ENCODE assay signal across 8 mouse cellular contexts in genomic region chr9:120073169-120073568, GRCm38 (mm10). TPM values are rescaled to one million over a fixed set of nuclear protein-coding genes. Genes with fewer than 3 reads are reported as not detected.
DNase-seq lines count a peak whose midpoint lies in the region; ATAC-seq and TF ChIP-seq lines count a peak whose summit lies in the region.

No protein-coding gene starts in this region.

- no peaks in the 10 kb centered on the region for H3K9me3 ChIP-seq in MEL (replicated peaks; ENCODE audit: insufficient read depth, low read length)
- H3K9me3 ChIP-seq in forebrain, embryonic 14.5 days (replicated peaks; ENCODE audit: control insufficient read depth, low read length): no peaks in the 10 kb centered on the region
- H3K9me3 ChIP-seq in lung, postnatal 0 days (ENCODE audit: low read length): no peaks in the 10 kb centered on the region

- TF ChIP-seq CTCF in MEL (IDR thresholded peaks at IDR 0.05 in 2 of 3, conservative IDR thresholded peaks at IDR 0.05 in 1 of 3; ENCODE audit: control insufficient read depth in 1 of 3, insufficient read depth in 1 of 3, low read depth in 2 of 3, low read length in 3 of 3, poor library complexity in 1 of 3, severe bottlenecking in 1 of 3): peak; percentile 78 to 94 (median 87)
- peak; percentile 95 for TF ChIP-seq CTCF in lung, postnatal 0 days (IDR thresholded peaks at IDR 0.05)

- no peaks in the 10 kb centered on the region for H3K79me2 ChIP-seq in MEL (ENCODE audit: control insufficient read depth, insufficient read depth, low read length, poor library complexity)

- 30% methylated on average over 3 of the region's 3 CpGs for WGBS in forebrain, embryonic 14.5 days
- 17% methylated on average over 3 of the region's 3 CpGs for WGBS in lung, postnatal 0 days

- H3K36me3 ChIP-seq in MEL (ENCODE audit: control insufficient read depth in 1 of 2, insufficient read depth in 2 of 2, low read length in 2 of 2): no peaks in the 10 kb centered on the region
- H3K36me3 ChIP-seq in forebrain, embryonic 14.5 days (ENCODE audit: control insufficient read depth, insufficient read depth, low read length): no peaks in the 10 kb centered on the region
- H3K36me3 ChIP-seq in lung, postnatal 0 days (ENCODE audit: insufficient read depth, low read length): no peaks in the 10 kb centered on the region

- no peak for TF ChIP-seq POLR2A in MEL (IDR thresholded peaks at IDR 0.05; ENCODE audit: control insufficient read depth in 1 of 2, insufficient read depth in 1 of 2, low read depth in 1 of 2, low read length in 2 of 2, poor library complexity in 1 of 2)

- TF ChIP-seq RAD21 in MEL (IDR thresholded peaks at IDR 0.05; ENCODE audit: low read depth, low read length): peak; percentile 63

- no peak overlapping the region for H3K4me2 ChIP-seq in forebrain, embryonic 14.5 days (ENCODE audit: low read length)
- no peak overlapping the region for H3K4me2 ChIP-seq in lung, postnatal 0 days (replicated peaks; ENCODE audit: low read depth, low read length)

- intact Hi-C loops in heart, postnatal 25 days (cut with DNase I): loop anchor here (1.0 to 2.0 kb wide), 4 partner anchors 45 to 160 kb away; no protein-coding TSS in a partner anchor

- H3K4me1 ChIP-seq in MEL (ENCODE audit: control insufficient read depth in 1 of 2, insufficient read depth in 2 of 2, low read length in 2 of 2): no peaks in the 10 kb centered on the region
- no peaks in the 10 kb centered on the region for H3K4me1 ChIP-seq in forebrain, embryonic 14.5 days (ENCODE audit: control insufficient read depth, insufficient read depth, low read length)
- no peaks in the 10 kb centered on the region for H3K4me1 ChIP-seq in lung, postnatal 0 days (ENCODE audit: insufficient read depth, low read depth, low read length)

- H3K27me3 ChIP-seq in MEL (ENCODE audit: control insufficient read depth in 1 of 2, insufficient read depth in 2 of 2, low read length in 2 of 2): no peaks in the 10 kb centered on the region
- H3K27me3 ChIP-seq in forebrain, embryonic 14.5 days (replicated peaks; ENCODE audit: control insufficient read depth, insufficient read depth, low read length): no peaks in the 10 kb centered on the region
- no peaks in the 10 kb centered on the region for H3K27me3 ChIP-seq in lung, postnatal 0 days (replicated peaks; ENCODE audit: insufficient read depth, low read length)

- H3K9ac ChIP-seq in MEL (ENCODE audit: control insufficient read depth, low read depth, low read length, poor library complexity, severe bottlenecking): no peak overlapping the region
- no peak overlapping the region for H3K9ac ChIP-seq in forebrain, embryonic 14.5 days (ENCODE audit: low read length)
- no peak overlapping the region for H3K9ac ChIP-seq in lung, postnatal 0 days (replicated peaks; ENCODE audit: low read depth)

- DNase-seq in MEL (ENCODE audit: low read depth, low spot score): peak; percentile 62
- peak; percentile 85 for DNase-seq in brain, adult 2 months (ENCODE audit: low read depth, low spot score)
- DNase-seq in forebrain, embryonic 14.5 days (ENCODE audit: low spot score): peak; percentile 68
- peak; percentile 65 for DNase-seq in heart, postnatal 25 days (ENCODE audit: low spot score)
- DNase-seq in layer of hippocampus, adult 9-10 months (ENCODE audit: low spot score): peak; percentile 85
- peak; percentile 82 for DNase-seq in lung, postnatal 0 days (ENCODE audit: low spot score)
- DNase-seq in right cerebral cortex, postnatal 14 days: peak; percentile 69
- DNase-seq in urinary bladder, postnatal 14 days (ENCODE audit: low spot score): peak; percentile 80

- ATAC-seq in forebrain, embryonic 14.5 days: 0 out of 2 replicates have a peak, but pooled peaks have one; percentile 29
- ATAC-seq in lung, postnatal 0 days: peak; percentile 37; the same call in 1 of the 2 replicates

- no peak overlapping the region for H3K27ac ChIP-seq in MEL (ENCODE audit: control insufficient read depth, low read depth, low read length)
- H3K27ac ChIP-seq in forebrain, embryonic 14.5 days (ENCODE audit: low read depth, low read length): no peak overlapping the region
- no peak overlapping the region for H3K27ac ChIP-seq in lung, postnatal 0 days (ENCODE audit: low read length)

- no peak for TF ChIP-seq EP300 in MEL (IDR thresholded peaks at IDR 0.05; ENCODE audit: low read depth in 1 of 2, low read length in 2 of 2)
- no peak for TF ChIP-seq EP300 in lung, postnatal 0 days (IDR thresholded peaks at IDR 0.05)

- H3K4me3 ChIP-seq in MEL (ENCODE audit: control insufficient read depth in 1 of 2, insufficient read depth in 1 of 2, low read depth in 2 of 2, low read length in 2 of 2): no peak overlapping the region
- no peak overlapping the region for H3K4me3 ChIP-seq in forebrain, embryonic 14.5 days (ENCODE audit: low read depth, low read length)
- no peak overlapping the region for H3K4me3 ChIP-seq in lung, postnatal 0 days (ENCODE audit: low read depth, low read length)

TF ChIP-seq in MEL, 35 proteins besides CTCF, POLR2A, EP300 and RAD21:
- TF ChIP-seq GATA1 (IDR thresholded peaks at IDR 0.05; ENCODE audit: low read depth, low read length): no peak
- TF ChIP-seq GABPA (IDR thresholded peaks at IDR 0.05; ENCODE audit: low read depth, low read length): no peak
- TF ChIP-seq E2F4 (IDR thresholded peaks at IDR 0.05; ENCODE audit: borderline replicate concordance, low read depth, low read length): no peak
- no peak for TF ChIP-seq ZKSCAN1 (IDR thresholded peaks at IDR 0.05; ENCODE audit: low read depth, low read length)
- TF ChIP-seq SMC3 (IDR thresholded peaks at IDR 0.05; ENCODE audit: low read depth, low read length): peak; percentile 60
- TF ChIP-seq ZNF384 (IDR thresholded peaks at IDR 0.05; ENCODE audit: low read depth, low read length): no peak
- peak; percentile 28; the same call in 1 of the 2 replicates for TF ChIP-seq ZC3H11A (IDR thresholded peaks at IDR 0.05; ENCODE audit: low read depth, low read length)
- no peak for TF ChIP-seq TBP (IDR thresholded peaks at IDR 0.05; ENCODE audit: low read depth, low read length)
- no peak for TF ChIP-seq HCFC1 (IDR thresholded peaks at IDR 0.05; ENCODE audit: low read depth, low read length)
- no peak for TF ChIP-seq UBTF (IDR thresholded peaks at IDR 0.05; ENCODE audit: borderline replicate concordance, insufficient read depth, low read depth, low read length)
- TF ChIP-seq USF1 (IDR thresholded peaks at IDR 0.05; ENCODE audit: low read depth, low read length): no peak
- TF ChIP-seq JUND (IDR thresholded peaks at IDR 0.05; ENCODE audit: low read depth, low read length): no peak
- TF ChIP-seq MAX (IDR thresholded peaks at IDR 0.05; ENCODE audit: low read length): no peak

RNA-seq across cellular contexts. Expression of gene Cx3cr1, which starts 3.5 kb away (rescaled TPM):
- total RNA-seq in MEL (2012; rRNA removed): not detected in 2 replicates
- not detected for polyA plus RNA-seq in MEL (2012; ENCODE audit: insufficient read depth in 1 of 2, insufficient read length in 2 of 2, low read depth in 1 of 2, low replicate concordance in 2 of 2, missing spikeins in 1 of 2)
- polyA plus RNA-seq in forebrain, embryonic 14.5 days (2014; fragmentation: Nextera tagmentation; extraction: Ambion mirVana): 2.5 and 3.9 TPM in 2 replicates
- total RNA-seq in heart, postnatal 25 days (2021): 1 to 10 TPM; 3.0 to 5.1 TPM
- polyA plus RNA-seq in lung, postnatal 0 days (2015; fragmentation: Nextera tagmentation; extraction: Ambion mirVana): 8.0 and 9.3 TPM in 2 replicates

RNA-seq across cellular contexts. Expression of gene Ccr8, which starts 18.7 kb away (rescaled TPM):
- not detected in 2 replicates for total RNA-seq in MEL (2012; rRNA removed)
- not detected for polyA plus RNA-seq in MEL (2012; ENCODE audit: insufficient read depth in 1 of 2, insufficient read length in 2 of 2, low read depth in 1 of 2, low replicate concordance in 2 of 2, missing spikeins in 1 of 2)
- polyA plus RNA-seq in forebrain, embryonic 14.5 days (2014; fragmentation: Nextera tagmentation; extraction: Ambion mirVana): not detected in 2 replicates
- not detected for total RNA-seq in heart, postnatal 25 days (2021)
- polyA plus RNA-seq in lung, postnatal 0 days (2015; fragmentation: Nextera tagmentation; extraction: Ambion mirVana): 0.23 TPM in 2 replicates

RNA-seq across cellular contexts. Expression of gene Slc25a38, which starts 37.0 kb away (rescaled TPM):
- total RNA-seq in MEL (2012; rRNA removed): 76.1 and 87.6 TPM in 2 replicates
- 10 to 100 TPM in 1 of 2 experiments, not detected in 1; 81.3 TPM for polyA plus RNA-seq in MEL (2012; ENCODE audit: insufficient read depth in 1 of 2, insufficient read length in 2 of 2, low read depth in 1 of 2, low replicate concordance in 2 of 2, missing spikeins in 1 of 2)
- polyA plus RNA-seq in forebrain, embryonic 14.5 days (2014; fragmentation: Nextera tagmentation; extraction: Ambion mirVana): 38.6 and 42.4 TPM in 2 replicates
- total RNA-seq in heart, postnatal 25 days (2021): 10 to 100 TPM; 16.7 to 18.4 TPM
- 20.0 and 20.9 TPM in 2 replicates for polyA plus RNA-seq in lung, postnatal 0 days (2015; fragmentation: Nextera tagmentation; extraction: Ambion mirVana)

RNA-seq across cellular contexts. Expression of gene Xirp1, which starts 49.8 kb away (rescaled TPM):
- total RNA-seq in MEL (2012; rRNA removed): not detected in 2 replicates
- polyA plus RNA-seq in MEL (2012; ENCODE audit: insufficient read depth in 1 of 2, insufficient read length in 2 of 2, low read depth in 1 of 2, low replicate concordance in 2 of 2, missing spikeins in 1 of 2): not detected
- polyA plus RNA-seq in forebrain, embryonic 14.5 days (2014; fragmentation: Nextera tagmentation; extraction: Ambion mirVana): not detected in 2 replicates
- total RNA-seq in heart, postnatal 25 days (2021): 100 to 1,000 TPM; 125 to 136 TPM
- polyA plus RNA-seq in lung, postnatal 0 days (2015; fragmentation: Nextera tagmentation; extraction: Ambion mirVana): 0.21 and 0.35 TPM in 2 replicates

RNA-seq across cellular contexts. Expression of gene Rpsa, which starts 54.3 kb away (rescaled TPM):
- 1,584 and 1,827 TPM in 2 replicates for total RNA-seq in MEL (2012; rRNA removed)
- 1,000 to 10,000 TPM in 1 of 2 experiments, 100 to 1,000 TPM in 1; 726 to 4,532 TPM for polyA plus RNA-seq in MEL (2012; ENCODE audit: insufficient read depth in 1 of 2, insufficient read length in 2 of 2, low read depth in 1 of 2, low replicate concordance in 2 of 2, missing spikeins in 1 of 2)
- 1,255 and 1,755 TPM in 2 replicates for polyA plus RNA-seq in forebrain, embryonic 14.5 days (2014; fragmentation: Nextera tagmentation; extraction: Ambion mirVana)
- 100 to 1,000 TPM; 545 TPM for total RNA-seq in heart, postnatal 25 days (2021)
- polyA plus RNA-seq in lung, postnatal 0 days (2015; fragmentation: Nextera tagmentation; extraction: Ambion mirVana): 616 and 675 TPM in 2 replicates
